Mouse (Mus musculus) embryonic facial prominence, embryonic 11.5 days (tissue): ENCODE results near the gene Ly6g5b. TPM values are rescaled to one million over a fixed set of nuclear protein-coding genes. Genes with fewer than 3 reads are reported as not detected.

Source experiments
- ATAC-seq: fragments of 200-750 bp; cut with Nextera tagmentation; replicated peaks from 2 replicates; pipeline ENCODE4 v1.8.0; 2017; ENCODE audit warnings: low read depth; ENCODE audit not compliant: insufficient number of reproducible peaks, low FRiP score, low TSS enrichment
- DNase-seq: peaks from one replicate; pipeline ENCODE4 v3.0.0-alpha.2; 2015; ENCODE audit warnings: low spot score
- H3K27ac ChIP-seq: fragments of 300-500 bp; sonication (generic); replicated peaks from 2 replicates; pipeline ENCODE4 v1.5.1; 2014; ENCODE audit warnings: mild to moderate bottlenecking, low read depth, low read length, control low read depth
- H3K27me3 ChIP-seq: fragments of 300-500 bp; sonication (generic); 2 replicates; pipeline ENCODE4 v1.6.1; 2014; ENCODE audit warnings: mild to moderate bottlenecking, low read length, moderate library complexity, mixed read lengths; ENCODE audit not compliant: control insufficient read depth, insufficient read depth
- H3K36me3 ChIP-seq: fragments of 300-500 bp; sonication (generic); replicated peaks from 2 replicates; pipeline ENCODE4 v1.6.1; 2014; ENCODE audit warnings: low read depth, mild to moderate bottlenecking, low read length, moderate library complexity, mixed read lengths; ENCODE audit not compliant: control insufficient read depth, insufficient read depth
- H3K4me1 ChIP-seq: fragments of 300-500 bp; sonication (generic); 2 replicates; pipeline ENCODE4 v1.6.1; 2014; ENCODE audit warnings: low read length, mixed read lengths; ENCODE audit not compliant: control insufficient read depth, insufficient read depth
- H3K4me2 ChIP-seq: fragments of 300-500 bp; sonication (generic); 2 replicates; pipeline ENCODE4 v1.6.1; 2014; ENCODE audit warnings: low read depth, mild to moderate bottlenecking, control low read depth, low read length, moderate library complexity
- H3K4me3 ChIP-seq: fragments of 300-500 bp; sonication (generic); 2 replicates; pipeline ENCODE4 v1.5.1; 2014; ENCODE audit warnings: low read depth, low read length, control low read depth
- H3K9ac ChIP-seq: fragments of 300-500 bp; sonication (generic); replicated peaks from 2 replicates; pipeline ENCODE4 v1.6.1; 2014; ENCODE audit warnings: mild to moderate bottlenecking, control low read depth, low read length
- H3K9me3 ChIP-seq: fragments of 300-500 bp; sonication (generic); replicated peaks from 2 replicates; pipeline ENCODE4 v1.6.1; 2016; ENCODE audit warnings: mild to moderate bottlenecking, low read length, inconsistent platforms, mixed read lengths; ENCODE audit not compliant: control insufficient read depth
- WGBS: fragments of 180-500 bp; shearing (Covaris S2); extraction: QIAGEN DNeasy Blood & Tissue Kit; methylation state at CpG from one replicate; pipeline ENCODE4 v1.1.7; 2014; 5-methylcytosine and 5-hydroxymethylcytosine counted together
- polyA plus RNA-seq: library from polyadenylated mRNA; unstranded; fragments of >200 nt; fragmentation: Nextera tagmentation; extraction: Ambion mirVana; gene quantifications from 2 replicates; pipeline ENCODE4 v1.2.1, GENCODE M21; 2014

Gene Ly6g5b
- polyA plus RNA-seq, 1 experiment from 2014 or later = 0.53 TPM

GRCm38 (mm10) chr17:35090166-35090932 lies 24.9 kb downstream of the Ly6g5b start:
- Histone ChIP-seq H3K27me3 (no peaks in the 10 kb centered on the region), H3K4me3 (peak overlapping the region; percentile 44), H3K4me1 (peaks cover 3% of the 10 kb centered on the region), H3K9ac (peak overlapping the region; percentile 88), H3K27ac (no peak overlapping the region), H3K9me3 (no peaks in the 10 kb centered on the region), H3K4me2 (peak overlapping the region; percentile 47), H3K36me3 (peaks cover 3% of the 10 kb centered on the region; the same call in 1 of the 2 replicates)
- WGBS = 70% methylated on average over 8 of the region's 8 CpGs
- no peak for DNase-seq
- ATAC-seq = no peak

GRCm38 (mm10) chr17:35088825-35089644 lies 26.2 kb downstream of the Ly6g5b start, which contains the start of gene Abhd16a:
Abhd16a (plus strand) TSS chr17:35089263.
- Histone ChIP-seq H3K4me1 (peaks cover 3% of the 10 kb centered on the region), H3K4me3 (peak within 1 kb of the TSS; percentile 44), H3K27ac (peak within 1 kb of the TSS; percentile 87), H3K9me3 (no peaks in the 10 kb centered on the region), H3K27me3 (no peaks in the 10 kb centered on the region), H3K36me3 (0 out of 2 replicates have a peak, but pooled peaks cover 3% of the 10 kb centered on the region), H3K4me2 (peak within 1 kb of the TSS; percentile 47), H3K9ac (peak within 1 kb of the TSS; percentile 88)
- ATAC-seq (peak; percentile 96), DNase-seq (peak; percentile 96)
- WGBS = 3% methylated on average over 63 of the region's 67 CpGs

GRCm38 (mm10) chr17:35088151-35088550 lies 27.1 kb downstream of the Ly6g5b start:
- Histone ChIP-seq H3K9ac (no peak overlapping the region), H3K36me3 (0 out of 2 replicates have a peak, but pooled peaks cover 3% of the 10 kb centered on the region), H3K9me3 (no peaks in the 10 kb centered on the region), H3K27me3 (no peaks in the 10 kb centered on the region), H3K4me2 (no peak overlapping the region), H3K4me3 (no peak overlapping the region), H3K27ac (no peak overlapping the region), H3K4me1 (peaks cover 3% of the 10 kb centered on the region)
- DNase-seq (no peak), ATAC-seq (no peak)
- WGBS = 51% methylated on average over 2 of the region's 2 CpGs

- H3K4me3 ChIP-seq = no peak within 1 kb of the TSS
- H3K4me2 ChIP-seq = no peak within 1 kb of the TSS
- H3K9ac ChIP-seq = no peak within 1 kb of the TSS
- no peaks in the 10 kb centered on the region for H3K27me3 ChIP-seq
- DNase-seq = no peak
- no peak for ATAC-seq
- H3K9me3 ChIP-seq = no peaks in the 10 kb centered on the region
- H3K4me1 ChIP-seq = peaks cover 3% of the 10 kb centered on the region
- WGBS = 78% methylated on average over 7 of the region's 7 CpGs
- no peaks in the 10 kb centered on the region for H3K36me3 ChIP-seq
- H3K27ac ChIP-seq = no peak within 1 kb of the TSS
Measured at GRCm38 (mm10) chr17:35085208-35085865, 29.9 kb downstream of the Ly6g5b start, which contains the start of gene Ly6g6f. Ly6g6f (minus strand) TSS chr17:35085610.

- ATAC-seq = no peak
- H3K4me3 ChIP-seq = no peak overlapping the region
- H3K4me1 ChIP-seq = no peaks in the 10 kb centered on the region
- H3K27me3 ChIP-seq = no peaks in the 10 kb centered on the region
- DNase-seq = no peak
- WGBS = 72% methylated on average over 3 of the region's 3 CpGs
- no peak overlapping the region for H3K9ac ChIP-seq
- no peak overlapping the region for H3K4me2 ChIP-seq
- H3K9me3 ChIP-seq = no peaks in the 10 kb centered on the region
- no peak overlapping the region for H3K27ac ChIP-seq
- H3K36me3 ChIP-seq = no peaks in the 10 kb centered on the region
Measured at GRCm38 (mm10) chr17:35083929-35084497, 31.2 kb downstream of the Ly6g5b start.

GRCm38 (mm10) chr17:35082841-35083576 lies 32.2 kb downstream of the Ly6g5b start:
- no peaks in the 10 kb centered on the region for H3K9me3 ChIP-seq
- no peak overlapping the region for H3K27ac ChIP-seq
- no peaks in the 10 kb centered on the region for H3K27me3 ChIP-seq
- no peaks in the 10 kb centered on the region for H3K36me3 ChIP-seq
- DNase-seq = no peak
- ATAC-seq = no peak
- 84% methylated on average over 16 of the region's 16 CpGs for WGBS
- H3K4me1 ChIP-seq = peaks cover 1% of the 10 kb centered on the region; the same call in 1 of the 2 replicates
- no peak overlapping the region for H3K9ac ChIP-seq
- no peak overlapping the region for H3K4me2 ChIP-seq
- H3K4me3 ChIP-seq = no peak overlapping the region

GRCm38 (mm10) chr17:35080710-35081109 lies 34.5 kb downstream of the Ly6g5b start:
- Histone ChIP-seq H3K27ac (no peak overlapping the region), H3K27me3 (no peaks in the 10 kb centered on the region), H3K36me3 (no peaks in the 10 kb centered on the region), H3K9ac (no peak overlapping the region), H3K9me3 (no peaks in the 10 kb centered on the region), H3K4me1 (peaks cover 9% of the 10 kb centered on the region), H3K4me2 (no peak overlapping the region), H3K4me3 (no peak overlapping the region)
- DNase-seq (no peak), ATAC-seq (no peak)
- WGBS = 66% methylated on average over 4 of the region's 4 CpGs
